Mouse (Mus musculus): ENCODE measurements around the gene Galntl6.

The Galntl6 gene

GRCm38 (mm10) chr8:57989428-57990171, 922.8 kb downstream of the Galntl6 start:
- in situ Hi-C loops (cut with MboI; ENCODE audit: unreplicated experiment in 2 of 2) = no loop called here

DNA sequence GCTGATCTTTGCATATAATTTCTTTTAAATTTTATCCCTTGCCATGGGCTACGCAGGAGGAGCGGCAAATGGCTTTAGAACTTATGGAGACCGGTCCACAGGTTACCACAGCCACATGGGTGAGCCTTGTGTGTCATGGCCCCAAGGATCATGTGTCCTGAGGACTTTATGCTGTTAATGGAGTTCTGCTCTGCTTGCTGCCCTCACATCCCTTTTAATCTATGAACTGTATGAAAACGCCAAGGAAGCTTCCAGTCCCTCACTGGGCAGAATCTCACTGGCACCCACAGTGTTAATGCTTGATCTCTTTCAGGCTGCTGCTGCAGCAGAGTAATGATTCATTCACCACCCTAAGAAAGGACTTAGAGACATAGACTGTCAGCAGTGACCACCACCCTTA, 935.1 kb downstream of the Galntl6 start:
- in situ Hi-C loops (cut with MboI; ENCODE audit: unreplicated experiment in 2 of 2) = no loop called here

- in situ Hi-C loops (cut with MboI; ENCODE audit: unreplicated experiment in 2 of 2) = no loop called here
Observed at GRCm38 (mm10) chr8:57974093-57974492, 938.3 kb downstream of the Galntl6 start.

DNA sequence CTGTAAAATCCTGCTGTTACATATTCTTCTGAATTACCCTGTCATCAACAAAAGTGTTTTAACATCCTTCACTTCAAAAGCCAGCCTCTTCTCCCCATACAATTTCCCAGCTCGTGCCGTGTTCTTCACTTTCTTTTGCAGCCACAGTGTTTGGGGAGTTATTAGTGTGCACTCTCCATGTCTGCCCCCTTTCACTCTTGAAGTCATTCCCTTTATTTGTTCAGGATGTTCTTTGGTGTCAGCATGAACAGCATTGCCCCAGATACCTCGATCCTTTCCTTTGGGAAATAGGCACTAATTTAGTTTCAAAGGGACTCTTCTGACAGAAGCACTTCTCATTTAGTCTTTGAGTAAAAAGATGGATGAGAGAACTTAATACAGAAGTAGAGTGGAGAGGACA, 939.6 kb downstream of the Galntl6 start:
- in situ Hi-C loops (cut with MboI; ENCODE audit: unreplicated experiment in 2 of 2) = no loop called here

DNA sequence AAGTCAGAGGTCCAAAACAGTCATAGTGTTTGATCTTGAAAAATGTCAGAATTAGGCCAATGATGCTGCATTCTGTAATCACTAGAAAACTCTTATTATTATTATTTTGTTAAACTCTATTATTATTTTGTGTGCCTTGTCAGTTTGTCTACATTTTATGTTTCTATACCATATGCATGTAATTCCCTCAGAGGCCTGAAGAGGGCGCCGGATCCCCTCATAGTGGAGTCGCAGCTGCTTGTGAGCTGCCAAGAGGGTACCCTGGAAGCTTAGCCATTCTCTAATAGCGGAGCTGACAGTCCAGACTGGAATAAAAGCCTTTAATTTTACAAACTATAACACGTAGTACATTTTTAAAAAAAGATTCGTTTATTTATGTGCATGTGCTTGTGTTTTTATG, 945.8 kb downstream of the Galntl6 start:
- in situ Hi-C loops (cut with MboI; ENCODE audit: unreplicated experiment in 2 of 2) = no loop called here

- in situ Hi-C loops (cut with MboI; ENCODE audit: unreplicated experiment in 2 of 2) = no loop called here
Observed at GRCm38 (mm10) chr8:57965508-57965907, 946.9 kb downstream of the Galntl6 start.

DNA sequence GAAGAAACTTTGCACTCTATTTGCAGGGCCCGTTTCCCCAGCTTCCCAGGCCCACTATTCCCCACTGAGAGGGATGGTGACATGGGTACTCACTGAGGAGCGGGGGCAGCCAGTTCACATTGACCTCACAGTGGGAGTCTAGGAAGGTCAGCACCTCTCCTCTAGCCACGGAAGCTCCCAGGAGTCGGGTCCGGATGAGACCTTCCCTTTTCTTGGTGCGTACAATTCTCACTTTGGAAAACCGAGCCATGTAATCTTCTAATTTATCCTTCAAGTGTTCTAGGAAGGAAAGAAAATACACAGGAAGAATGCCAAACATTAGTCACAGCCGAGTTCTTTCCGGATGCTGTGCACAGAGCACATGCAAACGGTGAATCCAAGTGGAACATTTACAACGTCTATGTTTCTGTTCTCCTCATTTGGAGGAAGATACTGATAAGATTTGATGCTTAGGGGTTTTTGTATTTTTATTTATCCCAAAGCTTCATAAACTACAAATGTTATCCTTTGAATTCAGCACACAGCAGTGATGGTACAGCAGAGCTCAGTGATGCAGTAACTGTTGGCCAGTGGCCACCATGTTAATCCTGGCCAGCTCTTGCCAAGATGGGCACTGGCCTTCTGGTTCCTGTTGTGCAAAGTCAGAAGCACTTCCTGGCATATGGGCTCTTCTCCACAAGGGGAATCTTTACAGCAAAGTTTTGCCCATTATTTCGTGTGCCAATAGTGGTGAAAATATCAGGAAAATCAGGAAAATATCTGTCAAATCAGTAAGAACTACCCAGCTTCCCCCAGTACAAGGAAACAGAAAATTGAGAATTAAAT, 949.9 kb downstream of the Galntl6 start:
- in situ Hi-C loops (cut with MboI; ENCODE audit: unreplicated experiment in 2 of 2) = no loop called here

DNA sequence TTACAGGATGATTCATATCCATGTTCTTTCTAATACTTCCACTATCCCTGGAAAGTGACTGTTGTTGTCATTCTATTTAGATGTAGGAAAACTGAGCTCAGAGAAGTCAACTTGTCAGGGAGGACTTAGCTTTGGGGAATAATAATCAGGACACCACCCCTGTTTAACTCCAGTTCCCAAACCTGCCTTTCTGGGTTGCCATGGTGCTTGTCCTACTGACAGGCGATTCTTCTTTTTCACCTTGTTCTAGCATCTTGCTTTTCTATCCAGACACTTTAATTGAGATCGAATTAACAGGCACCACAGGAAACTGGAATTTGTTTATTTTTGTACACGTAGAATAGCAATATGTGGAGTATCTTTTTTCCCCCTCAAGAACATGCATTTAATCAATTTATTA, 953.3 kb downstream of the Galntl6 start:
- in situ Hi-C loops (cut with MboI; ENCODE audit: unreplicated experiment in 2 of 2) = no loop called here

- in situ Hi-C loops (cut with MboI; ENCODE audit: unreplicated experiment in 2 of 2) = no loop called here
Observed at GRCm38 (mm10) chr8:57958121-57958901, 954.1 kb downstream of the Galntl6 start.

- in situ Hi-C loops (cut with MboI; ENCODE audit: unreplicated experiment in 2 of 2) = no loop called here
Observed at GRCm38 (mm10) chr8:57955501-57955900, 956.9 kb downstream of the Galntl6 start.

GRCm38 (mm10) chr8:57941113-57941512, 971.3 kb downstream of the Galntl6 start:
- in situ Hi-C loops (cut with MboI; ENCODE audit: unreplicated experiment in 2 of 2) = no loop called here

DNA sequence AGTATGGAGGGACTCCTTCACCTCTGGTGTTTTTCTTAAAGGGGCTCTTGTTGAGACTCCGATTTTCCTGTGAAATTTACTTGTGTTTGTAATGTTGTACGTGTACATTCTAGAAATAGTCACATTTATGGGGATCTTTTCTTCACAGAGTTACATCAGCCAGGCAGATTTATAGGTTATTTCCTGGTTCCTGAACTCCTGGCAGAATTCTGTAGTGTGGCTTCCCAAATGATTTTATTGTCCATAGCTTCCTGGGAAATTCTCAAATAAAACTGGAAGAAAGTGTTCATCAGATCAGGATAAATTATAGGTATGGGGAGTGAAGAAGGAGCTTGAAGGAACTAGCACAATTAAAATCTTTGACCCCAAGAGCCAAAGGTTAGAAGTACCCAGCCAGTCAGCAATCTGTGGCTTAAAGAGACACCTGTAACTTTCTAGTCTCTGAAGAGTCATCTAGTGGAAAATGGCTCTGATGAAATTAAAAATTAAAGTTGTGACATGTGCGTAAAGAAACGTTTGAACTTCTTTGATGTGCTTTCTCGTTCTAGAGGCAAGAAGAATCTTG, 972.5 kb downstream of the Galntl6 start:
- in situ Hi-C loops (cut with MboI; ENCODE audit: unreplicated experiment in 2 of 2) = no loop called here

- in situ Hi-C loops (cut with MboI; ENCODE audit: unreplicated experiment in 2 of 2) = no loop called here
Observed at GRCm38 (mm10) chr8:57939177-57939855, 973.1 kb downstream of the Galntl6 start.

DNA sequence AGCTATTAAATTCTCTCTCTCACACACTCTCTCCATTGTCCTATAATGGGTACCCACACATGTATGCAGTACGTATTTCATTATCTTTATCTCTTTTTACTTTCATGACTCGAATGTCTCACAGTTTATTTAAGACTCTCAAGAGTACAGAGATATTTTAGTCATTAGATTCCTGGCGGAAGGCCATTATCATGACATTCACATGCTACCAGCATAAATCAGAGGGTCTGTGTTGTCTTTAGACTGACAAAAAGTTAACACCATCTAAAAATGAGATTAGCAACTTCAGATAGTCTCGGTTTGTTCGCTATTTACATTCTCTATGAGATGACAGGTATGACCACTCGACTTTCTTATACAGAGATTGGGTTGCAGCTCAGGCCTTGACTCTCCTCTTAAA, 985.4 kb downstream of the Galntl6 start:
- in situ Hi-C loops (cut with MboI; ENCODE audit: unreplicated experiment in 2 of 2) = no loop called here

- in situ Hi-C loops (cut with MboI; ENCODE audit: unreplicated experiment in 2 of 2) = no loop called here
Observed at GRCm38 (mm10) chr8:57923556-57923955, 988.9 kb downstream of the Galntl6 start.

DNA sequence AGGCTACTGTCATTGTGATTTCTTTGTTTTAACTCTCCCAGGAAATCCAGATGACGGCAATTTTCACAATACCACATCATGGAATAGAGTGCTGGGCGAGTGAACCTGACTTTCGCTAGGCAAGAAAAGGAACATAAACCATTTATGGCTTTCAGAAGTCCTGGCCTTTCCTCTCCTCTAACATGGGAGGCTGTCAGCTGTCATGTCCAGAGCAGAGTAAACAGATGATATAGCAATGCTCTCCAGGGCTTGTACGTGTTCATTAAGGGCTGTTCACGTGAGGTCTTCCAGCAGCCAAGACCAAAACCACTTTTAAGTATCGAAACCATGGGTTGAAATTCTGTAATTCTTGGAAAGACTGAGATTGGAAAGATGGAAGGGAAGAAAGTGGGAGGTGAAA, 989.3 kb downstream of the Galntl6 start:
- in situ Hi-C loops (cut with MboI; ENCODE audit: unreplicated experiment in 2 of 2) = no loop called here

- in situ Hi-C loops (cut with MboI; ENCODE audit: unreplicated experiment in 2 of 2) = no loop called here
Observed at GRCm38 (mm10) chr8:57922214-57923070, 990.0 kb downstream of the Galntl6 start.

GRCm38 (mm10) chr8:57920326-57920903, 992.0 kb downstream of the Galntl6 start:
- in situ Hi-C loops (cut with MboI; ENCODE audit: unreplicated experiment in 2 of 2) = no loop called here

Data from v-Abl transformed pro-B cells (cell line).